In the genomic region with DNA sequence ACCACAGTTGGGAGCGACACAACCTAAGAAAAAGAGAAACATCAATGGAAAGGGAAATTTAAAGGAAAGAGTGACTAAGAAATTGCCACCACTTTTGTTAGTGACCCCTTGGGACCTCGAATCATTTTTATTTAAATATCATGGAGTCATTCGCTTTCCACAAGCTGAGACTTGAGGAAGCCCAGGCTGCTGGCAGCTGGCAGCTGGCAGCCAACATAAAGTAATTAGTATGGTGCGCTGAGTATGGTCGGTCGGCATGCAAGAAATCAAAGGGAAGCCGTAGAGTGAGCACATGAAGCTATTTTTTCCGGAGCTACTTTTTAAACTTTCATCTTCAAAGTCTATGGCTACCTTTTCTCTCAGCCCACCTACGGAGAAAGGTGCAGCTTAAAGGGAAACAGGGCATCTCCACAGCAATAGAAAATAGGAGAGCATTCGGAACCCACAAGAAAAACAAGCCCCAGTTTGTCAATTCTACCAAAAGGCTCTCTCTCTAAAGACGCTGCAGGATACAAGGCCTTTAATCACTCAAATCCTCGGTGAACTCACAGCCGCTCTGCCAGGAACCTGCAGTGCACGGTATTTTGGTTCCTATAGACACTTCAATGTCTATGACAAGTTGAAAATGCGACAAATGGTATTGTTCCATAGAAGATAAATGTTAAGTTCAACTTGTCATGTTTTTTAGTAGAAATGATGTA, we compare ENCODE assay signal across 18 mouse cellular contexts.
DNase-seq lines count a peak whose midpoint lies in the region; ATAC-seq lines count a peak whose summit lies in the region.
"Had no signal": no experiment of that assay in that cellular context is flagged by ENCODE, and none has a peak within 500 bp of the region (broad histone marks: within the 10 kb centered on the region; RNA-seq: fewer than 3 reads in every experiment).

No protein-coding gene starts in this region.

- ATAC-seq in hindbrain, embryonic 13.5 days (ENCODE audit: low FRiP score), result peak; percentile 68; the same call in 1 of the 2 replicates
- peak; percentile 88 for ATAC-seq in forebrain, embryonic 14.5 days
- ATAC-seq in midbrain, embryonic 14.5 days (ENCODE audit: low FRiP score, low TSS enrichment), result peak; percentile 71
- ATAC-seq: inflammation-experienced regulatory T-cells, adult 6 months; Patski had no signal

- H3K9ac ChIP-seq in hindbrain, embryonic 13.5 days, result no peak overlapping the region
- no peak overlapping the region for H3K9ac ChIP-seq in forebrain, embryonic 14.5 days (ENCODE audit: low read length)
- H3K9ac ChIP-seq in midbrain, embryonic 14.5 days (replicated peaks; ENCODE audit: low read length), result no peak overlapping the region

- DNase-seq in hindbrain, embryonic 10.5 days (ENCODE audit: low spot score), result no peak
- DNase-seq in lung, postnatal 10 days, result peak; percentile 7
- DNase-seq in lung, adult 18-20 months, result no peak
- DNase-seq in forebrain, embryonic 14.5 days (ENCODE audit: low spot score), result peak; percentile 69
- peak; percentile 52 for DNase-seq in midbrain, embryonic 14.5 days
- no peak for DNase-seq in adrenal gland, postnatal 14 days
- no peak for DNase-seq in testis, postnatal 14 days (ENCODE audit: low spot score)
- DNase-seq: adrenal gland, postnatal 36 days; heart, postnatal 10 days; kidney, adult 9 months; kidney, postnatal 36 days; layer of hippocampus, adult 9-11 months; thymus, postnatal 4 days had no signal

- H3K4me2 ChIP-seq in hindbrain, embryonic 13.5 days, result no peak overlapping the region
- 0 out of 2 replicates have a peak overlapping the region, but pooled peaks have one; percentile 16 for H3K4me2 ChIP-seq in forebrain, embryonic 14.5 days (ENCODE audit: low read length)
- H3K4me2 ChIP-seq in midbrain, embryonic 14.5 days (ENCODE audit: low read length), result no peak overlapping the region
- H3K4me2 ChIP-seq: liver, embryonic 11.5 days had no signal

- no peak overlapping the region for H3K4me3 ChIP-seq in hindbrain, embryonic 13.5 days
- H3K4me3 ChIP-seq in hindbrain, embryonic 10.5 days, result no peak overlapping the region
- no peak overlapping the region for H3K4me3 ChIP-seq in forebrain, embryonic 14.5 days (ENCODE audit: low read depth, low read length)
- no peak overlapping the region for H3K4me3 ChIP-seq in midbrain, embryonic 14.5 days (replicated peaks; ENCODE audit: low read depth, low read length)
- H3K4me3 ChIP-seq: heart, embryonic 10.5 days had no signal

- H3K4me1 ChIP-seq in hindbrain, embryonic 13.5 days (replicated peaks), result peaks cover 5% of the 10 kb centered on the region; the same call in 1 of the 2 replicates
- 0 out of 2 replicates have a peak, but pooled peaks cover 2% of the 10 kb centered on the region for H3K4me1 ChIP-seq in hindbrain, embryonic 10.5 days (replicated peaks)
- peaks cover 5% of the 10 kb centered on the region; the same call in 1 of the 2 replicates for H3K4me1 ChIP-seq in forebrain, embryonic 14.5 days (ENCODE audit: control insufficient read depth, insufficient read depth, low read length)
- H3K4me1 ChIP-seq in midbrain, embryonic 14.5 days (ENCODE audit: control insufficient read depth, insufficient read depth, low read length), result no peaks in the 10 kb centered on the region
- H3K4me1 ChIP-seq: heart, embryonic 10.5 days had no signal

- H3K36me3 ChIP-seq in hindbrain, embryonic 13.5 days, result no peaks in the 10 kb centered on the region
- no peaks in the 10 kb centered on the region for H3K36me3 ChIP-seq in hindbrain, embryonic 10.5 days
- no peaks in the 10 kb centered on the region for H3K36me3 ChIP-seq in forebrain, embryonic 14.5 days (ENCODE audit: control insufficient read depth, insufficient read depth, low read length)
- no peaks in the 10 kb centered on the region for H3K36me3 ChIP-seq in midbrain, embryonic 14.5 days (ENCODE audit: control insufficient read depth, insufficient read depth, low read length)
- H3K36me3 ChIP-seq: heart, embryonic 10.5 days had no signal

- no peak overlapping the region for H3K27ac ChIP-seq in hindbrain, embryonic 13.5 days
- no peak overlapping the region for H3K27ac ChIP-seq in hindbrain, embryonic 10.5 days
- H3K27ac ChIP-seq in forebrain, embryonic 14.5 days (ENCODE audit: low read depth, low read length), result no peak overlapping the region
- H3K27ac ChIP-seq in midbrain, embryonic 14.5 days (replicated peaks; ENCODE audit: low read depth, low read length), result no peak overlapping the region
- H3K27ac ChIP-seq: heart, embryonic 10.5 days had no signal

- no peaks in the 10 kb centered on the region for H3K27me3 ChIP-seq in hindbrain, embryonic 13.5 days
- H3K27me3 ChIP-seq in hindbrain, embryonic 10.5 days (ENCODE audit: insufficient read depth, poor library complexity, severe bottlenecking), result no peaks in the 10 kb centered on the region
- no peaks in the 10 kb centered on the region for H3K27me3 ChIP-seq in forebrain, embryonic 14.5 days (replicated peaks; ENCODE audit: control insufficient read depth, insufficient read depth, low read length)
- H3K27me3 ChIP-seq in midbrain, embryonic 14.5 days (ENCODE audit: control insufficient read depth, insufficient read depth, low read length), result no peaks in the 10 kb centered on the region
- H3K27me3 ChIP-seq: Patski had no signal

- H3K9me3 ChIP-seq in hindbrain, embryonic 13.5 days, result no peaks in the 10 kb centered on the region
- no peaks in the 10 kb centered on the region for H3K9me3 ChIP-seq in hindbrain, embryonic 10.5 days
- H3K9me3 ChIP-seq in forebrain, embryonic 14.5 days (replicated peaks; ENCODE audit: control insufficient read depth, low read length), result no peaks in the 10 kb centered on the region
- no peaks in the 10 kb centered on the region for H3K9me3 ChIP-seq in midbrain, embryonic 14.5 days (ENCODE audit: control insufficient read depth, low read length)
- H3K9me3 ChIP-seq: heart, embryonic 10.5 days had no signal

- WGBS in hindbrain, embryonic 13.5 days, result 46% methylated on average over 15 of the region's 15 CpGs
- WGBS in hindbrain, embryonic 10.5 days, result 63% methylated on average over 15 of the region's 15 CpGs
- WGBS in forebrain, embryonic 14.5 days, result 35% methylated on average over 15 of the region's 15 CpGs
- 48% methylated on average over 15 of the region's 15 CpGs for WGBS in midbrain, embryonic 14.5 days

Comparison
In these comparisons a context has a peak if more than half of its experiments do, and no peak if none do; other contexts are left out.
1. DNase-seq: peak in lung, postnatal 10 days (single experiment), forebrain, embryonic 14.5 days (single experiment) and midbrain, embryonic 14.5 days (single experiment); none in hindbrain, embryonic 10.5 days (single experiment), lung, adult 18-20 months (0 of 2), adrenal gland, postnatal 14 days (single experiment) and testis, postnatal 14 days (single experiment).
2. Peak in every context shown above with its lines, with median percentiles within 50 percentile points of each other: ATAC-seq.